Mouse (Mus musculus): Measurements from ENCODE around the gene Snrnp25. TPM values are rescaled to one million over a fixed set of nuclear protein-coding genes. Genes with fewer than 3 reads are reported as not detected.

The Snrnp25 gene
- 20.3 TPM for polyA plus RNA-seq (2017; shearing (Covaris generic))

GRCm38 (mm10) chr11:32205058-32205873, at the start of gene Snrnp25:
TSS of gene Snrnp25 (plus strand) at chr11:32205415.

GRCm38 (mm10) chr11:32200075-32200601, 5.1 kb upstream of the Snrnp25 start, which contains the start of gene Il9r:
TSS of gene Il9r (minus strand) at chr11:32200279.

GRCm38 (mm10) chr11:32221951-32222409, 16.8 kb downstream of the Snrnp25 start, which contains the start of gene Rhbdf1:
TSS of gene Rhbdf1 (minus strand) at chr11:32222300.

GRCm38 (mm10) chr11:32226124-32226871, 21.1 kb downstream of the Snrnp25 start, which contains the start of gene Mpg:
TSS of gene Mpg (plus strand) at chr11:32226505.

Other genes with a start within 250 kb of the Snrnp25 start
- not detected for gene 4930524B15Rik, start 239.8 kb upstream of the Snrnp25 start, polyA plus RNA-seq (2017; shearing (Covaris generic))
- 168 TPM for gene Nsg2, start 205.0 kb upstream of the Snrnp25 start, polyA plus RNA-seq (2017; shearing (Covaris generic))
- 4.8 TPM for gene Il9r, start 5.1 kb upstream of the Snrnp25 start, polyA plus RNA-seq (2017; shearing (Covaris generic))
- not detected for gene Rhbdf1, start 16.9 kb downstream of the Snrnp25 start, polyA plus RNA-seq (2017; shearing (Covaris generic))
- gene Mpg, start 21.1 kb downstream of the Snrnp25 start, polyA plus RNA-seq (2017; shearing (Covaris generic)) = 15.4 TPM
- gene Nprl3, start 62.3 kb downstream of the Snrnp25 start, polyA plus RNA-seq (2017; shearing (Covaris generic)) = 47.4 TPM
- not detected for gene Hba-x, start 71.0 kb downstream of the Snrnp25 start, polyA plus RNA-seq (2017; shearing (Covaris generic))
- not detected for gene Hba-a1, start 78.1 kb downstream of the Snrnp25 start, polyA plus RNA-seq (2017; shearing (Covaris generic))
- not detected for gene Hbq1b, start 81.5 kb downstream of the Snrnp25 start, polyA plus RNA-seq (2017; shearing (Covaris generic))
- gene Hba-a2, start 91.1 kb downstream of the Snrnp25 start, polyA plus RNA-seq (2017; shearing (Covaris generic)) = not detected
- gene Hbq1a, start 94.7 kb downstream of the Snrnp25 start, polyA plus RNA-seq (2017; shearing (Covaris generic)) = not detected
- not detected for gene Sh3pxd2b, start 142.4 kb downstream of the Snrnp25 start, polyA plus RNA-seq (2017; shearing (Covaris generic))
- 8.5 TPM for gene Ubtd2, start 250.0 kb downstream of the Snrnp25 start, polyA plus RNA-seq (2017; shearing (Covaris generic))

All from effector memory CD4-positive, alpha-beta T cell, adult 5 months (primary cell).